Mouse (Mus musculus) thymus, adult 2 months (tissue): ENCODE measurements around the gene Trpm8. TPM values are rescaled to one million over a fixed set of nuclear protein-coding genes. Genes with fewer than 3 reads are reported as not detected.
A peak's percentile ranks its signal among the peaks of the same experiment; 100 is the strongest.

ENCODE experiments used
- DNase-seq: peaks from one replicate; pipeline ENCODE4 v3.0.0; 2021
- H3K27ac ChIP-seq: fragments of 200-500 bp; 2 replicates; pipeline ENCODE4 v1.5.1; 2012; ENCODE audit warnings: low read length, control low read depth; ENCODE audit not compliant: control insufficient read depth, insufficient read depth
- H3K27me3 ChIP-seq: fragments of 200-500 bp; 2 replicates; pipeline ENCODE4 v1.6.1; 2012; ENCODE audit warnings: mild to moderate bottlenecking, low read length, moderate library complexity, mixed read lengths; ENCODE audit not compliant: control insufficient read depth, insufficient read depth
- H3K36me3 ChIP-seq: fragments of 200-500 bp; 2 replicates; pipeline ENCODE4 v1.6.1; 2012; ENCODE audit warnings: mild to moderate bottlenecking, low read length, moderate library complexity; ENCODE audit not compliant: control insufficient read depth, insufficient read depth
- H3K4me1 ChIP-seq: fragments of 200-500 bp; replicated peaks from 2 replicates; pipeline ENCODE4 v1.6.1; 2012; ENCODE audit warnings: low read length; ENCODE audit not compliant: control insufficient read depth, insufficient read depth
- H3K4me3 ChIP-seq: fragments of 200-500 bp; 2 replicates; pipeline ENCODE4 v1.5.1; 2012; ENCODE audit warnings: mild to moderate bottlenecking, low read length, control low read depth, moderate library complexity; ENCODE audit not compliant: control insufficient read depth, insufficient read depth
- CTCF ChIP-seq: fragments of 200-500 bp; IDR thresholded peaks from 2 replicates; pipeline ENCODE4 v1.5.1; 2012; ENCODE audit warnings: mild to moderate bottlenecking, control low read depth, low read length, moderate library complexity, borderline replicate concordance; ENCODE audit not compliant: control insufficient read depth, poor library complexity, insufficient read depth; ENCODE audit errors: extremely low read depth
- POLR2A ChIP-seq: fragments of 200-500 bp; IDR thresholded peaks from 2 replicates; pipeline ENCODE4 v1.6.1; 2012; ENCODE audit warnings: mild to moderate bottlenecking, low read length, control low read depth, moderate library complexity; ENCODE audit not compliant: control insufficient read depth, poor library complexity, insufficient read depth; ENCODE audit errors: extremely low read depth
- WGBS: fragments of 180-500 bp; shearing (Covaris S2); methylation state at CpG from one replicate; pipeline ENCODE4 v1.1.7; 2018; 5-methylcytosine and 5-hydroxymethylcytosine counted together
- polyA plus RNA-seq: library from polyadenylated mRNA; depleted of rRNA; stranded (reverse); fragments of >200 nt; gene quantifications from 2 replicates; pipeline ENCODE4 v1.2.3, GENCODE M21; 2012

The Trpm8 gene
- polyA plus RNA-seq, 1 experiment: 0.08 TPM

- DNase-seq: no peak
- WGBS: 91% methylated on average over 2 of the region's 2 CpGs
Observed at GRCm38 (mm10) chr1:88418943-88419342, 141.5 kb downstream of the Trpm8 start.

GRCm38 (mm10) chr1:88422045-88422444, 144.6 kb downstream of the Trpm8 start:
- H3K4me1 ChIP-seq: no peaks in the 10 kb centered on the region
- 91% methylated on average over 10 of the region's 10 CpGs for WGBS
- no peak for TF ChIP-seq POLR2A
- TF ChIP-seq CTCF: no peak
- H3K36me3 ChIP-seq: no peaks in the 10 kb centered on the region
- H3K4me3 ChIP-seq: no peak overlapping the region
- no peak overlapping the region for H3K27ac ChIP-seq
- no peaks in the 10 kb centered on the region for H3K27me3 ChIP-seq
- DNase-seq: no peak

More at GRCm38 (mm10) chr1:88418943-88419342, 141.5 kb downstream of the Trpm8 start:
- H3K36me3 ChIP-seq: no peaks in the 10 kb centered on the region
- no peak for TF ChIP-seq POLR2A
- TF ChIP-seq CTCF: no peak
- no peak overlapping the region for H3K27ac ChIP-seq
- no peaks in the 10 kb centered on the region for H3K27me3 ChIP-seq
- H3K4me1 ChIP-seq: no peaks in the 10 kb centered on the region
- H3K4me3 ChIP-seq: no peak overlapping the region

- H3K27me3 ChIP-seq: no peaks in the 10 kb centered on the region
- no peak overlapping the region for H3K4me3 ChIP-seq
- 74% methylated on average over 7 of the region's 7 CpGs for WGBS
- H3K4me1 ChIP-seq: no peaks in the 10 kb centered on the region
- DNase-seq: no peak
- TF ChIP-seq CTCF (no peak), POLR2A (no peak)
- no peak overlapping the region for H3K27ac ChIP-seq
- no peaks in the 10 kb centered on the region for H3K36me3 ChIP-seq
Observed at GRCm38 (mm10) chr1:88422846-88423395, 145.5 kb downstream of the Trpm8 start.

- Histone ChIP-seq H3K36me3 (no peaks in the 10 kb centered on the region), H3K4me1 (no peaks in the 10 kb centered on the region), H3K27me3 (no peaks in the 10 kb centered on the region), H3K27ac (no peak overlapping the region), H3K4me3 (no peak overlapping the region)
- 28% methylated on average over 8 of the region's 8 CpGs for WGBS
- peak; percentile 81 for DNase-seq
- TF ChIP-seq POLR2A (no peak), CTCF (peak; percentile 53; the same call in 1 of the 2 replicates)
Observed at GRCm38 (mm10) chr1:88424602-88425252, 147.3 kb downstream of the Trpm8 start.

- no peak overlapping the region for H3K27ac ChIP-seq
- TF ChIP-seq POLR2A: no peak
- TF ChIP-seq CTCF: no peak
- DNase-seq: no peak
- H3K27me3 ChIP-seq: no peaks in the 10 kb centered on the region
- H3K4me3 ChIP-seq: no peak overlapping the region
- 79% methylated on average over 11 of the region's 11 CpGs for WGBS
- H3K4me1 ChIP-seq: no peaks in the 10 kb centered on the region
- H3K36me3 ChIP-seq: no peaks in the 10 kb centered on the region
Observed at GRCm38 (mm10) chr1:88427987-88428741, 150.7 kb downstream of the Trpm8 start.

GRCm38 (mm10) chr1:88429413-88429812, 152.0 kb downstream of the Trpm8 start:
- WGBS: 71% methylated on average over 1 of the region's 1 CpGs
- Histone ChIP-seq H3K36me3 (no peaks in the 10 kb centered on the region), H3K4me3 (no peak overlapping the region), H3K27ac (no peak overlapping the region), H3K27me3 (no peaks in the 10 kb centered on the region), H3K4me1 (peaks cover 4% of the 10 kb centered on the region; the same call in 1 of the 2 replicates)
- TF ChIP-seq POLR2A (no peak), CTCF (no peak)
- DNase-seq: no peak
